Mouse (Mus musculus) G1E (cell line): ENCODE data around the gene Fam19a5.

ENCODE experiments used
- CTCF ChIP-seq: IDR thresholded peaks from 2 replicates; pipeline ENCODE4 v1.5.1; 2012; ENCODE audit warnings: low read depth, low read length, inconsistent platforms, mixed read lengths
- GATA1 ChIP-seq: IDR thresholded peaks from 2 replicates; pipeline ENCODE4 v1.6.1; 2012; ENCODE audit warnings: borderline replicate concordance, low read length, inconsistent platforms, mixed read lengths
- TAL1 ChIP-seq: conservative IDR thresholded peaks from 2 replicates; pipeline ENCODE4 v1.6.1; 2012; ENCODE audit warnings: low read depth, low read length, inconsistent platforms, mixed read lengths

DNA sequence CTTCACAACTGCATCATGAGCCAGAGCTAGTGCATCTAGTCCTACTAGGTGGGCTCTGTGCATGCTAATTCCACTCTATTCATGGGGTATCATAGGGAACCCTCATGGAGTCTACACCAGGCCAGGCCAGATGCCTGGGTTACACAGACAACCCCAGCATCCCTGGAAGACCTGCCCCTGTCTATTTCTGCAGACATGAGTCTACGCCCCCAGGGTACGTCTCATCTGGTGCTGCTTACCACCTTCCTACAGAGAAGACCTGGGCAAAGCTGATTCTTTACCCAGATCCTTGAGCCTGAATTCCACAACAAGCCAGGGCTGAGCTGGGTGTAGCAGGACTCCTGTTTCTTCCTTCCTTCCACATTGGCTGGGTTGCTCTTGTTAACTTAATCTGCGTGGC, 249.6 kb downstream of the Fam19a5 start:
- no peak for TF ChIP-seq CTCF
- no peak for TF ChIP-seq GATA1
- no peak for TF ChIP-seq TAL1
